Mouse (Mus musculus): Measurements from ENCODE around the gene Meioc. TPM values are rescaled to one million over a fixed set of nuclear protein-coding genes. Genes with fewer than 3 reads are reported as not detected.
A peak's percentile ranks its signal among the peaks of the same experiment; 100 is the strongest.
"Not testable (repeated sequence)": the region's sequence is repeated elsewhere in the genome, so short reads cannot be mapped to it uniquely, and the experiment has no call there.

The Meioc gene
- polyA plus RNA-seq, 1 experiment from 2014 or later = 0.10 TPM

- H3K9me3 ChIP-seq = no peaks in the 10 kb centered on the region
- peaks cover 8% of the 10 kb centered on the region for H3K27me3 ChIP-seq (ENCODE audit: poor library complexity, severe bottlenecking)
- peak; percentile 85 for DNase-seq (ENCODE audit: extremely low spot score, low spot score)
- peak within 1 kb of the TSS; percentile 91 for H3K4me3 ChIP-seq
- peaks cover 24% of the 10 kb centered on the region for H3K4me1 ChIP-seq
- under 1% methylated on average over 49 of the region's 49 CpGs for WGBS
- H3K36me3 ChIP-seq (replicated peaks) = peaks cover 28% of the 10 kb centered on the region
- peak within 1 kb of the TSS; percentile 90 for H3K27ac ChIP-seq
Measured at GRCm38 (mm10) chr11:102697338-102698017, 34.0 kb downstream of the Meioc start, which contains the start of gene Ccdc43. Ccdc43 (minus strand) TSS chr11:102697782.

DNA sequence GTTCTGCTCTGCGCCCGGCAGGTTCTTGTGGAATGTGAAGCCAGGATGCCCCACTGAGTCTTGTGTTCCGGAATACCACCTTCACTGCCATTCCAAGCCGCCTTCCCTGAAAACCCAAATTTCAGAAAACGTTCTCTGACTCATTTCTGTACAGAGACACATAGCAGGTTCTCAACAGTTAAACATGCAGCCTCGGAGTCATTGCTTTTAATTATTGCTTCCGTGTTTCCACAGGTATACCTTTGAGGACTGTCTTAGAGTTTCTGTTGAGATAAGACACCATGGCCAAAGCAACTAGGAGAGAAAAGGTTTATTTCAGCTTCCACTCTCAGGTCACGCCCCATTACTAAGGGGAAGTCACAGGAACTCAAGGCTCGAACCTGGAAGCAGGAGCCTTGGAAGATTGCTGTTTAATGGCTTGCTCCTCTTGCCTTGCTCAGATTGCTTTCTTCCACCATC lies 34.5 kb downstream of the Meioc start:
- Histone ChIP-seq H3K4me1 (peaks cover 24% of the 10 kb centered on the region), H3K36me3 (replicated peaks) (peaks cover 22% of the 10 kb centered on the region), H3K27me3 (ENCODE audit: poor library complexity, severe bottlenecking) (peaks cover 8% of the 10 kb centered on the region), H3K9me3 (no peaks in the 10 kb centered on the region), H3K27ac (peak overlapping the region; percentile 90), H3K4me3 (peak overlapping the region; percentile 91)
- 28% methylated on average over 9 of the region's 9 CpGs for WGBS
- no peak for DNase-seq (ENCODE audit: extremely low spot score, low spot score)

DNA sequence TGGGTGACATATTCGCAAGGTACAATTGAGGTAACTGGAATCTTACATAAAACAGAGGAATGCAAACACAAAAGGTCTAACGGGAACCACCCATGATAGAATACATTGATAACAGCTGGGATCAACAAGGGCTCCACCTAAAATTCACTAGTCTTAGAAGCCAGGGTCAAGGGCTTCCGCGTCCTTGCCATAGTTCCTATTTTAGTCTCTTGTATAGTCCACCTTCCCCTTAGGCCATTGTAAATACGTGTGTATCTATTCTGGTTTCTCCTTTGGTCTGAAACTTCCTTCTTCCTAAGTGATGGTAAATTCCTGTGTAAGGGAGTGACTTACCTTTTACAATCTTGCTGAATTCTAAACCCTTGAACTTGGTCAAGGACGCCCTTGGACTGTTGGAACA lies 38.7 kb downstream of the Meioc start:
- not testable (repeated sequence) for DNase-seq (ENCODE audit: extremely low spot score, low spot score); H3K27ac ChIP-seq; H3K4me3 ChIP-seq; H3K9me3 ChIP-seq; H3K36me3 ChIP-seq (replicated peaks); H3K27me3 ChIP-seq (ENCODE audit: poor library complexity, severe bottlenecking)
- WGBS = 94% methylated on average over 6 of the region's 6 CpGs
- peaks cover 11% of the 10 kb centered on the region for H3K4me1 ChIP-seq

DNA sequence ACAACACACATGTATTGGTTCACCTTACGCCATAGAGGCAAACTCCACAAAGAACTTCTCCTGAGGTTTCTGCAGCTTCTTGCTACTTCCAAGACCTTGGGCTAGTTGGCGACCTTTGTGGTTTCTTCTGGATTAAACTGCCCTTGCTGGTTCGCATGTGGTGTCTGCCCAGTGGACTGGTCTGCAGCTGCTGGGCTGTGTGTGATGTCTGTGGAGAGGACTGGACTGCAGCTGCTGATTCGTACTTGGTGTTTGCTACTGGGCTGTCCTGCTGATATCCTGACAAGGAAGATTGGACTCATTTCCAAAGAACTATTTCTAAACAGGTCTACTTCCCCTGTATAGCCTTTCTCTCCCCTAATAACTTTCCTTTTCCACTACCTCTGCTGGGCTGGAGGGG lies 48.9 kb downstream of the Meioc start:
- 94% methylated on average over 4 of the region's 4 CpGs for WGBS
- Histone ChIP-seq H3K9me3 (no peaks in the 10 kb centered on the region; the same call in 1 of the 2 replicates), H3K4me1 (no peaks in the 10 kb centered on the region), H3K27me3 (ENCODE audit: poor library complexity, severe bottlenecking) (no peaks in the 10 kb centered on the region), H3K36me3 (replicated peaks) (no peaks in the 10 kb centered on the region), H3K4me3 (no peak overlapping the region), H3K27ac (no peak overlapping the region)
- DNase-seq (ENCODE audit: extremely low spot score, low spot score) = no peak

DNA sequence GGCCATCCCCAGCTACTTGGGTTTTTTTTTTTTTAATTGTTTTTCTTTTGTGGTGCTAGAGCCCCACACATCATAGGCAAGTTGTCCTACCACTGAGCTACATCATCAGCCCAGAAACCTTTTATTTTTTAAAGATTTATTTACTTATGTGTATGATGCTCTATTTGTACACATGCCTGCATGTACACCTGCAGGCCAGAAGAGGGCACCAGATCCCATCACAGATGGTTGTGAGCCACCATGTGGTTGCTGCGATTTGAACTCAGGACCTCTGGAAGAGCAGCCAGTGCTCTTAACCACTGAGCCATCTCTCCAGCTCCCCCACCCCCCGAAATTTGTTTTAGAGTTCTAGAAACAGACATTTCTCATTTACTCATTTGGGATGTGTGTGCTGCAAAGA lies 51.1 kb downstream of the Meioc start:
- not testable (repeated sequence) for H3K9me3 ChIP-seq; H3K27me3 ChIP-seq (ENCODE audit: poor library complexity, severe bottlenecking); DNase-seq (ENCODE audit: extremely low spot score, low spot score); H3K36me3 ChIP-seq (replicated peaks); H3K4me1 ChIP-seq; H3K4me3 ChIP-seq; H3K27ac ChIP-seq
- 84% methylated on average over 2 of the region's 2 CpGs for WGBS

DNA sequence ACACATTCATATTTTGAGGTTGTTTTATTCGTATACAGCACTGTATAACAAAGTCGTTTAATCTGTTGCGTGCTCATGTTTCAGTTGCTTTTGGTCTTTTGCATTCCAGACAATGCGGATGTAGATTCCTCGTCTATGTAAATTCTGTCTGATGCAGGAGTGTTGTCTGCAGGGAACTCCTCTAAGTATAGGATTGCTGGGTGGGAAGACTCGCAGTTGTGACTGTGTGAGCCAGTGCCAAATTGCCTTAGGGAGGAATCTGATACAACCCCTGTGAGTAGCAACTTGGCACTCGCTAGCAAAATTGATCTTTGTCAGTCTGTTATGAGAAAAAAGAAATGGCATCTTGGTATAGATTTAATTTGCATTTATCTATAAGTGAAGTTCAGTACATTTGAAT lies 52.6 kb downstream of the Meioc start:
- WGBS = 82% methylated on average over 7 of the region's 7 CpGs
- H3K27ac ChIP-seq = no peak overlapping the region
- H3K4me3 ChIP-seq = no peak overlapping the region
- DNase-seq (ENCODE audit: extremely low spot score, low spot score) = no peak
- H3K9me3 ChIP-seq = no peaks in the 10 kb centered on the region; the same call in 1 of the 2 replicates
- H3K4me1 ChIP-seq = no peaks in the 10 kb centered on the region
- no peaks in the 10 kb centered on the region for H3K36me3 ChIP-seq (replicated peaks)
- no peaks in the 10 kb centered on the region for H3K27me3 ChIP-seq (ENCODE audit: poor library complexity, severe bottlenecking)

GRCm38 (mm10) chr11:102725574-102725973 lies 62.1 kb downstream of the Meioc start:
- H3K4me1 ChIP-seq = no peaks in the 10 kb centered on the region
- 0 out of 2 replicates have a peak, but pooled peaks cover 9% of the 10 kb centered on the region for H3K27me3 ChIP-seq (ENCODE audit: poor library complexity, severe bottlenecking)
- H3K36me3 ChIP-seq (replicated peaks) = no peaks in the 10 kb centered on the region
- DNase-seq (ENCODE audit: extremely low spot score, low spot score) = no peak
- H3K4me3 ChIP-seq = no peak overlapping the region
- H3K9me3 ChIP-seq = no peaks in the 10 kb centered on the region
- 46% methylated on average over 3 of the region's 3 CpGs for WGBS
- no peak overlapping the region for H3K27ac ChIP-seq

GRCm38 (mm10) chr11:102728614-102729013 lies 65.1 kb downstream of the Meioc start:
- Histone ChIP-seq H3K4me3 (no peak overlapping the region), H3K4me1 (no peaks in the 10 kb centered on the region), H3K27me3 (ENCODE audit: poor library complexity, severe bottlenecking) (0 out of 2 replicates have a peak, but pooled peaks cover 9% of the 10 kb centered on the region), H3K27ac (no peak overlapping the region), H3K9me3 (no peaks in the 10 kb centered on the region), H3K36me3 (replicated peaks) (no peaks in the 10 kb centered on the region)
- WGBS = 35% methylated on average over 7 of the region's 7 CpGs
- DNase-seq (ENCODE audit: extremely low spot score, low spot score) = peak; percentile 21

GRCm38 (mm10) chr11:102729835-102730234 lies 66.3 kb downstream of the Meioc start:
- H3K4me3 ChIP-seq = no peak overlapping the region
- no peak for DNase-seq (ENCODE audit: extremely low spot score, low spot score)
- no peaks in the 10 kb centered on the region for H3K36me3 ChIP-seq (replicated peaks)
- WGBS = 88% methylated on average over 3 of the region's 3 CpGs
- H3K9me3 ChIP-seq = no peaks in the 10 kb centered on the region
- H3K27ac ChIP-seq = no peak overlapping the region
- H3K4me1 ChIP-seq = no peaks in the 10 kb centered on the region
- H3K27me3 ChIP-seq (ENCODE audit: poor library complexity, severe bottlenecking) = 0 out of 2 replicates have a peak, but pooled peaks cover 9% of the 10 kb centered on the region

GRCm38 (mm10) chr11:102731366-102731765 lies 67.8 kb downstream of the Meioc start:
- Histone ChIP-seq H3K27me3 (ENCODE audit: poor library complexity, severe bottlenecking) (0 out of 2 replicates have a peak, but pooled peaks cover 9% of the 10 kb centered on the region), H3K9me3 (no peaks in the 10 kb centered on the region), H3K4me3 (no peak overlapping the region), H3K27ac (no peak overlapping the region), H3K36me3 (replicated peaks) (no peaks in the 10 kb centered on the region), H3K4me1 (no peaks in the 10 kb centered on the region)
- no peak for DNase-seq (ENCODE audit: extremely low spot score, low spot score)
- 93% methylated on average over 6 of the region's 6 CpGs for WGBS

Small RNAs within 50 kb of the gene (microRNA-seq; reads per million reads assigned to microRNA genes)
- not detected for gene Gm22920

Other genes starting within 250 kb of the Meioc start
- 66.2 and 70.1 TPM in 2 replicates for gene Grn, start 233.4 kb upstream of the Meioc start, polyA plus RNA-seq (2016; fragmentation: Nextera tagmentation; extraction: Ambion mirVana)
- gene Fam171a2, start 216.0 kb upstream of the Meioc start, polyA plus RNA-seq (2016; fragmentation: Nextera tagmentation; extraction: Ambion mirVana) = 2.2 and 2.8 TPM in 2 replicates
- 5.0 and 6.4 TPM in 2 replicates for gene Itga2b, start 193.6 kb upstream of the Meioc start, polyA plus RNA-seq (2016; fragmentation: Nextera tagmentation; extraction: Ambion mirVana)
- 58.7 and 62.3 TPM in 2 replicates for gene Gpatch8, start 107.3 kb upstream of the Meioc start, polyA plus RNA-seq (2016; fragmentation: Nextera tagmentation; extraction: Ambion mirVana)
- 11.8 and 13.1 TPM in 2 replicates for gene Gm11627, start 84.3 kb upstream of the Meioc start, polyA plus RNA-seq (2016; fragmentation: Nextera tagmentation; extraction: Ambion mirVana)
- 39.2 and 42.2 TPM in 2 replicates for gene Fzd2, start 59.3 kb upstream of the Meioc start, polyA plus RNA-seq (2016; fragmentation: Nextera tagmentation; extraction: Ambion mirVana)
- gene Ccdc43, start 34.1 kb downstream of the Meioc start, polyA plus RNA-seq (2016; fragmentation: Nextera tagmentation; extraction: Ambion mirVana) = 61.7 and 65.8 TPM in 2 replicates
- 11.7 and 13.2 TPM in 2 replicates for gene Adam11, start 97.7 kb downstream of the Meioc start, polyA plus RNA-seq (2016; fragmentation: Nextera tagmentation; extraction: Ambion mirVana)
- 86.0 and 87.4 TPM in 2 replicates for gene Gjc1, start 156.0 kb downstream of the Meioc start, polyA plus RNA-seq (2016; fragmentation: Nextera tagmentation; extraction: Ambion mirVana)
- not detected in 2 replicates for gene Higd1b, start 172.1 kb downstream of the Meioc start, polyA plus RNA-seq (2016; fragmentation: Nextera tagmentation; extraction: Ambion mirVana)
- 376 and 379 TPM in 2 replicates for gene Eftud2, start 217.3 kb downstream of the Meioc start, polyA plus RNA-seq (2016; fragmentation: Nextera tagmentation; extraction: Ambion mirVana)
- 2.0 and 2.9 TPM in 2 replicates for gene Ccdc103, start 217.5 kb downstream of the Meioc start, polyA plus RNA-seq (2016; fragmentation: Nextera tagmentation; extraction: Ambion mirVana)
- gene Fam187a, start 221.5 kb downstream of the Meioc start, polyA plus RNA-seq (2016; fragmentation: Nextera tagmentation; extraction: Ambion mirVana) = 0.09 TPM in 1 of 2 replicates, not detected in the other
- 0.09 and 0.10 TPM in 2 replicates for gene Gfap, start 237.2 kb downstream of the Meioc start, polyA plus RNA-seq (2016; fragmentation: Nextera tagmentation; extraction: Ambion mirVana)

Data from forebrain, embryonic 10.5 days (tissue).